Mouse (Mus musculus): ENCODE results near the gene Gon4l.

Gon4l gene

DNA sequence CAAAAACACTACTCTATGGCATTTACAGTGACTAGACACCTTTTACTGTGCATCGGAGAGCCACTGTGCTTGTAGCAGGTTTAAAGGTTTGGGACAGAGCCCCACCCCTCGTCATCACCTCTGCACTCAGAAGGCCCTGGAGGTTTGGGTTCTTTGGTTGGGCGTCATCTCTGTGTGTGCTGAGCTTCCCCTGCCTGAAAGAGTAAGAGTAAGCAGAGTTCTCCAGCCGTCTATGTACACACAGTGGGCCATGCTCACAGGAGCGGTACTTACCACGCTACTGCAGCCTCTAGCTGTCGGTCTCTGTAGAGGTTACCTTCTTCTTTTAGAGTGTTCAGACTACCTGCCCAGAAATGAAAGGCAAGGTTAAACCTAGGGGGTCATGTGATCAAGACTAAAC lies 77.6 kb downstream of the Gon4l start:
- no peak for DNase-seq (ENCODE audit: low spot score)

DNA sequence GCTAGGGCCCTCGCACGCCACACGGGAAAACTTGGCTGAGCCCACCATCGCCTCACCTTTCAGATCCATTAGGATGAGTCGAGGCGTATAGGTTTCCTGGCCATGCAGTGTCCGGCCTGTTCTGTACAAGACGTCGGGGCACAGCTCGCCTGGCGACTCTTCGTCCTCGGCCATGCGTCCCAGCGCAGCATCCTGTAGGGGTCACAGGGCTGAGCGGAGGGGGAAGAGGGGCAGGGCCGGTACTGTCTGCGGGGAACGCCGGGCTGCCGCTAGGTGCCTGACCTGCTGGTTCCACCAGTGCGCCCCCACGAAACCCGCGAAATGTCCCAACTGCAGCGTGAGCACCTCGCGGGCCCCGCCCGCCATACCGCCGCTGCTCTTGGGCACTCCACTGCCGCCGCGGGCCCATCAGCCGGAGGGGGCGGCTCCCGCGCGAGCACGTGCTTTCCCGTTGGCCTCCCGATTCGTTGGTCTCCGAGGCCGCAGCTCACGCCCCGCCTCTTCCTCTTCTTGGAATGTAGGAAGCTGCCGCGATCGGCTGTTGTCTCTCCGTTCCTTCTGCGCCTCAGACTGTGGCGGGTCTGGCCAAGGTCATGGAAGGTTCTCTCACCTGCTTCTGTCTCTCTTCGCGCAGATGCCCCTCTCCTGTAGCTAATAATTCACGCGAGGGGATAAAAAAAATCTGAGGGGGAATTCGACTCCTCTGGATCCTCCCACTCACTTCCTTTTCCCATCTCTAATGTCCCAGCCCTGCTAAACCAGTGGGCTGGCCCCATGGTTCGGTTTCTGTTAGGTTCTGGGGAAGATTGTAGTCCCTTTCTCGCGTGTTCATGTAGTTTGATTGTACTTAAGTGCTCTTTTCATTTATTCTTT lies 78.7 kb downstream of the Gon4l start, which contains the start of gene Msto1:
Gene Msto1 (minus strand): TSS at position 489 of the 873 bp plus-strand sequence.
- DNase-seq (ENCODE audit: low spot score) = peak; percentile 87

DNA sequence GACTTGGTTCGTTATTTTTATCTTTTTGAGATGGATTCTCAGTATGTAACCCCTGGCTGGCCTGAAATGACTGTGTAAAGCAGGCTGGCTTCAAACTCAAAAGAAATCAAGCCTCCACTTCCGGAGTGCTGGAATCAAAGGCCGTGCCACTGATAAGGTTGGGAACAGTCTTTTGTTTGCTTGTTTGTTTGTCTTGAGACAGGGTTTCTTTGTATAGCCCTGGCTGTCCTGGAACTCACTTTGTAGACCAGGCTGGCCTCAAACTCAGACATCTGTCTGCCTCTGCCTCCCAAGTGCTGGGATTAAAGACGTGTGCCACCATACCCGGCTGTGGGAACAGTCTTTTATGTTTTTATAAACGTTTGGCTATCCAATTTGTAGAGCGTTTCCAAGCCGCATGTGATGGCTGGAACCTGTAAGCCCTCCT lies 79.4 kb downstream of the Gon4l start:
- no peak for DNase-seq (ENCODE audit: low spot score)

DNA sequence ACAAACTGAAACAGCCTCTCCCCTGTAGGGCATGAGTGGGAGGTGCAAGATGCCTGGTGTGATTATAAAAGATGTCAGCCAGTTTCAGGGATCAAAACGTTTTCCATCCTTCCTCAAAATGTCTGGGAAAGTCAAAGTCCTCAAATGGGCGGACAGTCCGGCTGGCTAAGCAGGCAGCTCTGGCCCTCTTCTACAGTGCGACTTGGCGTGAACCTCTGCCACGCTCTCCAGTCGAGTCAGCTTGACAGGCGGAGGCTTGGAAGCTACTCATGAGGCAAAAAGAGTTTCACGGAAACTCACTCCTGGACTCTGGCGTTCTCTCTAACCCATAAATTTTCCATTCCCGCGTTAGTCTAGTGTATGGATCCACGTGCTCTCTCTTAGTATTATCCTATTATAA lies 84.0 kb downstream of the Gon4l start:
- no peak for DNase-seq (ENCODE audit: low spot score)

DNA sequence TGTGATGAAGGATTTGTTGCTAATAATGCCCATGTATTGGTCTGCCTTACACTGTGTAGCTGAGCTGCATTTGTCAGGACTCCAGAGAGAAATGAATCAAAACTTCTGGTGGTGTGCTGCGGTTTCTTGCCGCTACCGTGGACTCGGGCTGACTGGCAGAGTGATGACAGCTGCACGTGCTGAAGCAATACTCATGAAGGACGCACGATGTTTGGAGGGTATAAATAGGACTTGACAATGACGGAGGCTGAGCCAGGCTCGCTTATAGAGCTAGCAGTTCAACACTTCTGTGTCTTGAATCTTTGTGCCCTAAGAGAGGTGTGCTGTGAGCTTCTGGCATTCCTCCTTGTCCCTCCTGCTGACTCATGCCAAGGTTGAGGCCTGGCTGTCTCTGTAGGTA lies 86.4 kb downstream of the Gon4l start:
- DNase-seq (ENCODE audit: low spot score) = no peak

DNA sequence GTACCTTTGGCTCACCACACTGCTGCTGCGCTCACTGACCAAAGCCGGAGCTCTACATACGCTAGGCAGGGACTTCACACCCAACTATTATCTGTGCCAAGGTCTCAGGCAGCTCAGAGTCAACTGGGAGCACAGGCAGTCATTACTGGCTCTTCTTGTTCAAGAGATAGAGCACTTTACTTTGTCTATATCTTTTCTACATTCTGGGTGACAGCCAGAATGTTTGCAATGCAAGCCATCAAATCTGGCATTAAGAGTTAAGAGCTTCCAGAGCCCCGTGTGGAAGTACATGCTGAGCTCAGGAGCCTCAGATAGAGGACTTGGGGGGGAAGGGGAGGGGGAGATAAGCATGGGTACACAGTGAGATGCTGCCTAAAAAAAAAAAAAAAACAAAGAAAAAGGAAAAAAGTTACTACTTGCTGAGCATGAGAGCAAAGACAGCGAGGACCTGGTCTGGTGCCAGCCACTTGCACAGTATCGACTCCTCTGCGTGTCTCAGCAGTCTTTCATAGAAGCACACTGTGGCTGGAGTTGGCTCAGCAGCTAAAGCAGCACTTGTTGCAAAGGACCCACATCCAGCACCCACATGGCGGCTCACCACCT lies 89.1 kb downstream of the Gon4l start:
- no peak for DNase-seq (ENCODE audit: low spot score)

DNA sequence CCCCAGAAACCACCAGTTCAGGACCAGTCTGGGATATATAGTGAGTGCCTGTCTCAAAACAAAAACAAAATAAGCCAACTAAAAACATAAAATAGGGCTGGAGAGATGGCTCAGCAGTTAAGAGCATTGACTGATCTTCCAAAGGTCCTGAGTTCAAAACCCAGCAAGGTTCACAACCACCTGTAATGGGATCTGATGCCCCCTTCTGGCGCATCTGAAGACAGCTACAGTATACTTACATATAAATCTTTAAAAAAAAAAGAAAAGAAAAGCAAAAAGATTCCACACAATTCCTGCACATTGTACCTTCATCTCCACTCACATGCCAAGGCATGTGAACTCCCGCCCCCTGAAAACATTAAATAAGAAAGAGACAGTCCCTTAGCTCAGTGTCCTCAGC lies 90.6 kb downstream of the Gon4l start:
- DNase-seq (ENCODE audit: low spot score) = no peak

DNA sequence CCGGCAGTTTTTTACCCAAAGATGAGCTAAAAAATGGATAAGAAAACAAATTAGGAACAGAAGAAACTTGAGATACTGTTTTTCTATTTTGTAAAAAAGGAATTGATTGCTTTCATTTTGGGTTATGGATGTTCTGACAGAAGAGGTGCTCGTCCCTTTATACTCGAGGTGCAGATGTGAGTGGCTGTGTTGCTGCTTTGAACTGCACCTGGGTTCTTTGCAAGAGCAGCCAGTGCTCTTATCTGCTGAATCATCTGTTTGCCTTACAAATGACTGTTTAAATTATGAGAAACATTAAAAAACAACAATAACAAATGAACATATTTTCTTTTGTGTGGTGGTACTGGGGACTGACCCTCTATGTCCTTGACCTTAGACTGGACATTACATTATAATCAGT lies 94.5 kb downstream of the Gon4l start:
- DNase-seq (ENCODE audit: low spot score) = no peak

DNA sequence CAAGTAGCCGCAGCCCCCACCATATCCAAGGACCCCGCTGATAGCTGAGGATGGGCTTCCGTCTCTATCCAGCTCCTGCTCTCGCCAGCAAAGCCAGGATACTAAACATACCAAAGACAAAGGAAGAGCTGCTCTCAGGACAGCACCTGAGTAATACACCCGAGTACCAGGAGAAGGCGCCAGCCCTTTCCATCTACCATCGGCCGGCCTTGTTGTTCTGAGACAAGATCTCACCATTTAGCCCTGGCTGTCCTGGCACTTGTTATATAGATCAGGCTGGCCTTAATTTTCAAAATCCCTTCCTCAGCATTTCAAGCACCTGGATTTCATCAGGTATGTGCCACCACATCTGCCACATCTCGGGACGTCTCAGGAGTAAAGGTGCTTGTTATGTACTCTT lies 104.0 kb downstream of the Gon4l start:
- DNase-seq (ENCODE audit: low spot score) = no peak

DNA sequence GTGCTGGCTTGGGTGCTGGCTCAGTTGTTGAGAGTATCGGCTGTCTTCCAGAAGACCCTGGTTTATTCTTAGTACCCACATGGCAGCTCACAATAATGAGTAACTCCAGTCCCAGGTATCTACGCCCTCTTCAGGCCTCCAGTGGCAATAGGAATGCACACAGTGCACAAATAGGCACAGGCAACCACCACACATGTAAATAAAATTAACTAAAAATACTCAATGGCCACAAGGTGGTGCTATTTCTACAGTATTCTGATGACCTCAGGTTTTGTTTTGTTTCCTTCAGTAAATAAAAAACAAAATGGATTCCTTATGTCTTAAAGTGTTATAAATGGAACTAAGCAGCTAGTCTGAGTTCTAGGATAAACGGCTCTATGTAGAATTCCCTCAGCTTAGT lies 104.7 kb downstream of the Gon4l start:
- DNase-seq (ENCODE audit: low spot score) = no peak

DNA sequence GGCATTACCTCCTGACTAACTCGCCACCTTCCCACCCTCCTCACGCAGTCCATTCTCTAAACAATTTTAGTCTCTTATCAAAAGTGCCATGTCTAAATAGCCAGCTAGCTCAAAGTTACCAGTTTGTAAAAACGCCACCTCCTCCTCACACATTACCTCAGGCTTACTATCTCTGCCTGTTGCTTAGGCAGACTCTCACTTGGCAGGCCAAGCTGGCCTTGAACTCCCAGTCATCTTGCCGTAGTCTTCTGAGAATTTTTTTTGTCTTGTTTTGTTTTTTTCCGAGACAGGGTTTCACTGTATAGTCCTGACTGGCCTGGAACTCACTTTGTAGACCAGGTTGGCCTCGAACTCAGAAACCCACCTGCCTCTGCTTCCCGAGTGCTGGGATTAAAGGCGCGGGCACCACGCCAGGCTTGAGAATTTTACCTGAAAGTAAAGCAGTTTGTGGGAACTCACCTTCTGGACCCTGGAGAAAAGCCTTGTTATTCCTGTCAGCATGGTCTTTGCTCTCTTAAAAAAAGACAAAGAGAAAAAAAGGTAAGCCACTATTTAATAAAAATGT lies 107.4 kb downstream of the Gon4l start:
- DNase-seq (ENCODE audit: low spot score) = no peak

DNA sequence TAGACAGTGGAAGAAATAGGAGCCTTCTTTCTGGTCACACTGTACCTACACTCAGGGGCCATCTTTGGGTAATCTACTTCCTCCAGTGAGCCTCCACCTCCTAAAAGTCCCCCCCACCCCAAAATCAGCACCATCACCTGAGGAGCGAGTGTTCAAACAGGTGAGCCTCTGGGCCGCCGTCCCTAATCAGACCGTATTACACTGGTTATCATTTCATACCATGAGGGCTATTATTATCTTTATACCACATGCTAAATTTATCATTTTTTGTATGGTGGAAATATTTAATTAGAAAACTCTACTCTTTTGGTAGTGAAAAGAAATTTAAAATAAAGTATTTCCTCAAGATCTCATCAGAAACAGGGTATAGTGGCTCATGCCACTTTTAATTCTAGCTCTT lies 109.1 kb downstream of the Gon4l start:
- no peak for DNase-seq (ENCODE audit: low spot score)

DNA sequence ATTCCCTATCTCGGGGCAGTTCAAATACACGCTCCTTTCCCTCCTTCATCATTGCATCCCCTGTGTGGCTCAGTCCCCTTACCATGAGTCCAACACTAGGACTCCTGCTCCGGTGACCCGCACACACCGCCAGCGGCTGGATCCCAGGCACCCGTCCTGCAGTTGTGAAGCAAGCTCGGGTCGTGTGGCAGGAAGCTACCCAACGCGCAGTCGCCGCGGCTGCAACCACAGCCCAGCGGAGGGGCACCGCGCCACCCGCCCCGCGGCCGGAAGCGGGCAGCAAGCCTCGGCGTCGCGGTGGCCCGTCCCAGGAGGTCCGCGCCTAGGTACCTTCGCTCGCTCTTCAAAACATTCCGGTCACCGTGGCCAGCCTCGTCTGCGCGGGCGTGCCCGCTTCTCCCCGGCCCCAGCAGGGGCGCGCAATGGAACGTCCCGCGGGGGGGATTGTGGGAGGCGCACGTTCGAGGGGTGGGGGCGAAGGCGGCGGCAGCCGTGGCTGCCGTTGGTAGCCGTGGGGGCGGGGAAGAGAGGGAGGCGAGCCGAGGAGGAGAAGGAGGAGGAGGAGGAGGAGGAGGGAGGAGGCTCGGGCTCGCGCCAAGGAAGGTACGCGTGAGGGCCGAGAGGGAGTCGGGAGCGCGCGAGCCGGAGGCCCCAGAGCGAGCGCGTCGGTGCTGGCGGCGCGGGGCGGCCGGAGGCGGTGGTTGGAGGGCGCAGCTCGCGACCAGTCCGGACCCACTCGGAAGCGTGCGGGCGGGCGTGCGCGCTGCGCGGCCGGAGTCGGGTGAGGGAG lies 115.0 kb downstream of the Gon4l start:
- DNase-seq (ENCODE audit: low spot score) = peak; percentile 73

DNA sequence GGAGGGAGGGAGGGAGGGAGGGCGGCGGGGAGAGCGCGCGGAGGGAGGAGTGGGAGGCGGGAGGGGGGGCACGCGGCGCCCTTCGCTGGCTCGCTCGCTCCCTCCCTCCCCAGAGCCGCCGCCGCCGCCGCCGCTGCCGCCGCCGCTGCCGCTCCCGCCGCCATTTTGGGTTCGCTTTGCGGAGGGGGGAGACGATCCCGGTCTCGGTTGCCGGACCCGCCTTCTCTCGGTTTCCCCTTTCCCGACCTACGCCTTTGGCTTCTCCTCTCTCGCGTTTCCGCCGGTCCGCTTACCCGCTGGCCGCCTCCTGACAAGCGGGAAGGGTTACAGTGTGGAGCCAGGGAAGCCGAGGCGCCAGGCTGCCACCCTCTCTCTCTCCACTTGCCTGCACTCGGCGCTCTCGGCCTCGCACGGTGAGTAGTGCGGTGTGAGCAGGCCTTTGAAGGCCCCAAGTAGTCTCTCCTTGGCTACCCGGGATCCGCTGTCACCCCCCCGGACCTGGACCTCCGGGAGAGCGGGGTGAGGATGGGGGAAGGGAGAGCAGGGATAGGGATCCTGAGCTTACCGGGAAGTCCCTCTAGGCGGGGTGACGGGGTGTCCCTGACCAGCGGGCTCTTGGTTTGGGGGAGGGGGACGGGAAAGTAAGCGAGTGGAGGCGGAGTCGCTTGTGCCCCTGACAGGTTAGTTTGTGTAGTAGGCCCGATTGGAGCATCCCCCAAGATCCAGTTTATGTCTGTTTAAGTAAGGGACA lies 115.7 kb downstream of the Gon4l start, which contains the start of the genes Ash1l and Dap3:
Gene Ash1l (plus strand): TSS at position 47 of the 751 bp plus-strand sequence.
Gene Dap3 (minus strand): TSS at position 606 of the 751 bp plus-strand sequence.
- peak; percentile 45 for DNase-seq (ENCODE audit: low spot score)

DNA sequence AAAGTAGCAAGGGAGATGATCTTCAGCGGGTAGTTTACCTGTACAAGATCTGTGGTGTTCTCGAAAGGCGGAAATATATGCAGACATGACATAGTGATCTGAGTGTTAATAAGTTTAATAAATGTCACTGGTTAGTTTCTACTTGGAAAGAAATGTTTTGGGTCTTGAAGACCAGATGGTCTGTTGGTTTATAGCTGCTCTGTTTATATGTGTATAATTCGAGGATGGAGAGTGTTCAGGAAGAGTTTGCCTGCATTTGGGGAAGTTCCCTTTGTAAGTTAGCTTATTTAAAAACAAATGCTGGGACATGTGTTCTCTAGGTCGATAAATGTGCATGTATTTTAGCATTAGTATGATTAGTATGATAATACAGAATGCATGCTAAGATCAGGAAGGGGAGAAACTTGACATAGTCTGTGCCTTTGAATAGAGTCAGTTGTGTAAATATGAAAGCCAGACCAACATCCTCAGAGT lies 116.3 kb downstream of the Gon4l start:
- no peak for DNase-seq (ENCODE audit: low spot score)

DNA sequence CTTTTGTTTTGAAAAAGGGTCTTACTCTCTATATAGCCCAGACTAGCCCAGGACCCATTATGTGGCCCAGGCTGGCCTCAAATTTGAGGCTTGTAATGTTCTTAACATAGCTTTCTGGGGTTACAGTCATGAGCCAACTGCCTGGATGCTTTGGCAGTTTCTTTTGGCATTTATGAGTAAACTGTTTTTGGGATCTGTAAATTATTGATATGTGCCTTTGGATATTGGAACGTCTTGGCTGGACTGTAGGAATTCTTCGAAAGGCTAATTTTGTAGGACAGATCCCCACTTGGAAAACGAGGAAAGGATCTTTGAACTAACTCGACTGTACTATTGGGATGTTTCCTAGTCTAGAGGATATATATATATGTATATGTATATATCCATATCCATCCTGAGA lies 118.2 kb downstream of the Gon4l start:
- DNase-seq (ENCODE audit: low spot score) = no peak

DNA sequence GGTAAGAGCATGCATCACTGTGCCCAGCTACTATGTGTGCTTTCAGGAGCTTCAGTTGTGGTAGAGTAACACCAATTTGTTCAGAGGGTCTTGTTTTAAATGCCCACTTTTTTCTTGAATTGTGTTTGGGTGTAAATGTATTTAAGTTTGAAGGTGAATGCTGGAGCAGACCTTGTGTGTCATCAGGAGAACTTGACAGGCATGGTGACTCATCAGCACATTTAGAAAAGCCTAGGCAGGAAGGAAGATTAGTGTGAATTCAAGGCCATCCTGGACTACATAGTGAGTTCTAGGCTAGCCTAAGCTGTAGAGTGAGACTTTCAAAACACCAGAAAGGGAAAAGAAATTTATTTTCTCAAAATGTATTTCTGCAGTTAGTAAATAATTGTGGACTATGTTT lies 118.7 kb downstream of the Gon4l start:
- DNase-seq (ENCODE audit: low spot score) = no peak
